Mouse (Mus musculus) midbrain, embryonic 11.5 days (tissue): Measurements from ENCODE around the gene Pxdc1. TPM values are rescaled to one million over a fixed set of nuclear protein-coding genes. Genes with fewer than 3 reads are reported as not detected.

Experiments used
- ATAC-seq: fragments of 200-750 bp; cut with Nextera tagmentation; 2 replicates; pipeline ENCODE4 v1.8.0; 2017; ENCODE audit warnings: moderate TSS enrichment, moderate library complexity; ENCODE audit not compliant: low FRiP score
- DNase-seq: peaks from one replicate; pipeline ENCODE4 v3.0.0; 2015; ENCODE audit warnings: low spot score; ENCODE audit errors: missing footprints
- H3K27ac ChIP-seq: fragments of 300-500 bp; sonication (generic); 2 replicates; pipeline ENCODE4 v1.5.1; 2014; ENCODE audit warnings: low read depth, low read length
- H3K27me3 ChIP-seq: fragments of 300-500 bp; sonication (generic); 2 replicates; pipeline ENCODE4 v1.6.1; 2014; ENCODE audit warnings: mild to moderate bottlenecking, low read length, moderate library complexity, mixed read lengths; ENCODE audit not compliant: control insufficient read depth, insufficient read depth
- H3K36me3 ChIP-seq: fragments of 300-500 bp; sonication (generic); 2 replicates; pipeline ENCODE4 v1.6.1; 2014; ENCODE audit warnings: mild to moderate bottlenecking, low read length, moderate library complexity, mixed read lengths; ENCODE audit not compliant: control insufficient read depth, insufficient read depth
- H3K4me1 ChIP-seq: fragments of 300-500 bp; sonication (generic); 2 replicates; pipeline ENCODE4 v1.6.1; 2014; ENCODE audit warnings: low read length; ENCODE audit not compliant: control insufficient read depth, insufficient read depth
- H3K4me2 ChIP-seq: fragments of 300-500 bp; sonication (generic); 2 replicates; pipeline ENCODE4 v1.6.1; 2014; ENCODE audit warnings: mild to moderate bottlenecking, moderate library complexity
- H3K4me3 ChIP-seq: fragments of 300-500 bp; sonication (generic); 2 replicates; pipeline ENCODE4 v1.5.1; 2014; ENCODE audit warnings: low read depth, low read length
- H3K9ac ChIP-seq: fragments of 300-500 bp; sonication (generic); 2 replicates; pipeline ENCODE4 v1.6.1; 2014; ENCODE audit warnings: low read length
- H3K9me3 ChIP-seq: fragments of 300-500 bp; sonication (generic); 2 replicates; pipeline ENCODE4 v1.6.1; 2016; ENCODE audit warnings: low read length; ENCODE audit not compliant: control insufficient read depth
- WGBS: fragments of 180-500 bp; shearing (Covaris S2); extraction: QIAGEN DNeasy Blood & Tissue Kit; methylation state at CpG from one replicate; pipeline ENCODE4 v1.1.7; 2014; 5-methylcytosine and 5-hydroxymethylcytosine counted together
- polyA plus RNA-seq: library from polyadenylated mRNA; unstranded; fragments of >200 nt; fragmentation: Nextera tagmentation; extraction: Ambion mirVana; gene quantifications from 2 replicates; pipeline ENCODE4 v1.2.1, GENCODE M21; 2014

Gene Pxdc1
- polyA plus RNA-seq, 1 experiment from 2014 or later, result 7.0 TPM

- peaks cover 16% of the 10 kb centered on the region for H3K4me1 ChIP-seq
Measured at GRCm38 (mm10) chr13:34676507-34676906, 23.2 kb upstream of the Pxdc1 start.

GRCm38 (mm10) chr13:34675847-34676383 is 22.6 kb upstream of the Pxdc1 start:
- DNase-seq, result peak; percentile 90

More at GRCm38 (mm10) chr13:34676507-34676906, 23.2 kb upstream of the Pxdc1 start:
- peaks cover 3% of the 10 kb centered on the region; the same call in 1 of the 2 replicates for H3K27me3 ChIP-seq
- no peak overlapping the region for H3K4me3 ChIP-seq
- H3K36me3 ChIP-seq, result no peaks in the 10 kb centered on the region
- no peak overlapping the region for H3K4me2 ChIP-seq
- no peaks in the 10 kb centered on the region for H3K9me3 ChIP-seq
- WGBS, result 46% methylated on average over 5 of the region's 5 CpGs
- H3K27ac ChIP-seq, result peak overlapping the region; percentile 42
- DNase-seq, result no peak
- H3K9ac ChIP-seq, result no peak overlapping the region
- peak; percentile 35; the same call in 1 of the 2 replicates for ATAC-seq

GRCm38 (mm10) chr13:34673354-34673753 is 20.1 kb upstream of the Pxdc1 start:
- H3K4me1 ChIP-seq, result peaks cover 31% of the 10 kb centered on the region
- peaks cover 2% of the 10 kb centered on the region; the same call in 1 of the 2 replicates for H3K9me3 ChIP-seq
- no peak overlapping the region for H3K4me3 ChIP-seq
- WGBS, result 88% methylated on average over 5 of the region's 5 CpGs
- ATAC-seq, result no peak
- H3K9ac ChIP-seq, result no peak overlapping the region
- no peaks in the 10 kb centered on the region for H3K36me3 ChIP-seq
- peaks cover 3% of the 10 kb centered on the region; the same call in 1 of the 2 replicates for H3K27me3 ChIP-seq
- H3K4me2 ChIP-seq, result no peak overlapping the region
- DNase-seq, result no peak
- H3K27ac ChIP-seq, result no peak overlapping the region

More at GRCm38 (mm10) chr13:34675847-34676383, 22.6 kb upstream of the Pxdc1 start:
- H3K4me3 ChIP-seq, result no peak overlapping the region
- no peaks in the 10 kb centered on the region for H3K9me3 ChIP-seq
- H3K4me2 ChIP-seq, result peak overlapping the region; percentile 12; the same call in 1 of the 2 replicates
- WGBS, result 19% methylated on average over 7 of the region's 7 CpGs
- H3K4me1 ChIP-seq, result peaks cover 16% of the 10 kb centered on the region
- H3K9ac ChIP-seq, result peak overlapping the region; percentile 14; the same call in 1 of the 2 replicates
- peaks cover 3% of the 10 kb centered on the region; the same call in 1 of the 2 replicates for H3K27me3 ChIP-seq
- peak overlapping the region; percentile 42 for H3K27ac ChIP-seq
- no peaks in the 10 kb centered on the region for H3K36me3 ChIP-seq
- peak; percentile 77 for ATAC-seq

GRCm38 (mm10) chr13:34669919-34670865 is 16.9 kb upstream of the Pxdc1 start:
- H3K4me1 ChIP-seq, result peaks cover 16% of the 10 kb centered on the region
- peak overlapping the region; percentile 54; the same call in 1 of the 2 replicates for H3K27ac ChIP-seq
- peaks cover 2% of the 10 kb centered on the region; the same call in 1 of the 2 replicates for H3K9me3 ChIP-seq
- ATAC-seq (peak; percentile 81), DNase-seq (peak; percentile 93)
- WGBS, result 16% methylated on average over 16 of the region's 16 CpGs
- H3K27me3 ChIP-seq, result peaks cover 2% of the 10 kb centered on the region; the same call in 1 of the 2 replicates
- no peaks in the 10 kb centered on the region for H3K36me3 ChIP-seq
- no peak overlapping the region for H3K4me3 ChIP-seq
- H3K9ac ChIP-seq, result peak overlapping the region; percentile 33; the same call in 1 of the 2 replicates
- peak overlapping the region; percentile 19 for H3K4me2 ChIP-seq

GRCm38 (mm10) chr13:34667197-34667596 is 13.9 kb upstream of the Pxdc1 start:
- no peak overlapping the region for H3K4me2 ChIP-seq
- no peak overlapping the region for H3K27ac ChIP-seq
- H3K4me1 ChIP-seq, result peaks cover 15% of the 10 kb centered on the region
- no peak overlapping the region for H3K9ac ChIP-seq
- no peak for DNase-seq
- H3K9me3 ChIP-seq, result peaks cover 2% of the 10 kb centered on the region; the same call in 1 of the 2 replicates
- H3K4me3 ChIP-seq, result no peak overlapping the region
- no peaks in the 10 kb centered on the region for H3K27me3 ChIP-seq
- no peaks in the 10 kb centered on the region for H3K36me3 ChIP-seq
- 85% methylated on average over 8 of the region's 8 CpGs for WGBS
- no peak for ATAC-seq

- Histone ChIP-seq H3K4me1 (peaks cover 8% of the 10 kb centered on the region), H3K9ac (no peak overlapping the region), H3K4me2 (no peak overlapping the region), H3K9me3 (peaks cover 2% of the 10 kb centered on the region; the same call in 1 of the 2 replicates), H3K4me3 (no peak overlapping the region), H3K27me3 (no peaks in the 10 kb centered on the region), H3K36me3 (no peaks in the 10 kb centered on the region), H3K27ac (no peak overlapping the region)
- ATAC-seq, result no peak
- 86% methylated on average over 4 of the region's 4 CpGs for whole genome bisulfite sequencing
- no peak for DNase-seq
Measured at GRCm38 (mm10) chr13:34665074-34665473, 11.8 kb upstream of the Pxdc1 start.

- no peaks in the 10 kb centered on the region for H3K4me1 ChIP-seq
- H3K27ac ChIP-seq, result no peak overlapping the region
- H3K27me3 ChIP-seq, result no peaks in the 10 kb centered on the region
- H3K9ac ChIP-seq, result no peak overlapping the region
- no peak overlapping the region for H3K4me2 ChIP-seq
- H3K9me3 ChIP-seq, result peaks cover 2% of the 10 kb centered on the region; the same call in 1 of the 2 replicates
- no peak for ATAC-seq
- no peak overlapping the region for H3K4me3 ChIP-seq
- DNase-seq, result no peak
- no peaks in the 10 kb centered on the region for H3K36me3 ChIP-seq
- 89% methylated on average over 6 of the region's 6 CpGs for WGBS
Measured at GRCm38 (mm10) chr13:34663762-34664161, 10.5 kb upstream of the Pxdc1 start.

GRCm38 (mm10) chr13:34659507-34659906 is 6.2 kb upstream of the Pxdc1 start:
- H3K4me1 ChIP-seq, result no peaks in the 10 kb centered on the region
- H3K27ac ChIP-seq, result no peak overlapping the region
- no peak overlapping the region for H3K4me3 ChIP-seq
- H3K27me3 ChIP-seq, result no peaks in the 10 kb centered on the region; the same call in 1 of the 2 replicates
- no peak overlapping the region for H3K9ac ChIP-seq
- DNase-seq (no peak), ATAC-seq (no peak)
- no peaks in the 10 kb centered on the region for H3K9me3 ChIP-seq
- WGBS, result 74% methylated on average over 4 of the region's 4 CpGs
- no peaks in the 10 kb centered on the region for H3K36me3 ChIP-seq
- no peak overlapping the region for H3K4me2 ChIP-seq
